Mouse (Mus musculus) telencephalon, adult 2 months (tissue): ENCODE results near the gene Scly.

Experiments
- DNase-seq: peaks from one replicate; pipeline ENCODE4 v3.0.0-alpha.2; 2011; ENCODE audit warnings: low read depth, low spot score

The Scly gene

DNA sequence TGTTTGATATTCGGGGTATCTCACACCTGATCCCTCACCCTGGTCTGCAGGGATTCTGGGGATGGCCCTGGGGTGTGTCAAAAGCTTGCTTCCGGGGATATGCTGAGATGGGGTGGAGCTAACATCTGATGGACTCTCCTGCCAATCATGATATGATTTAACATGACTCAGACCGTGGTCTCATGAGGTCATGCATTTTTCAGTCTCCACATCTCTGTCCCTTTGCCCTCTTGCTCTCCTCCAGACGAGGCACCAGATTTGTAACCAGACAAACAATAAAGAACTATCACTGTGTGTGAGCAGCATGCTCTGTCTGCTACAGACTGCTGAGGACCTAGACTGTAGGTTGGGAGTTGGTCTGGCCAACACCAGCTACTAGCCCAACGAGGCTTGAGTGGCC, 64.0 kb downstream of the Scly start:
- no peak for DNase-seq

DNA sequence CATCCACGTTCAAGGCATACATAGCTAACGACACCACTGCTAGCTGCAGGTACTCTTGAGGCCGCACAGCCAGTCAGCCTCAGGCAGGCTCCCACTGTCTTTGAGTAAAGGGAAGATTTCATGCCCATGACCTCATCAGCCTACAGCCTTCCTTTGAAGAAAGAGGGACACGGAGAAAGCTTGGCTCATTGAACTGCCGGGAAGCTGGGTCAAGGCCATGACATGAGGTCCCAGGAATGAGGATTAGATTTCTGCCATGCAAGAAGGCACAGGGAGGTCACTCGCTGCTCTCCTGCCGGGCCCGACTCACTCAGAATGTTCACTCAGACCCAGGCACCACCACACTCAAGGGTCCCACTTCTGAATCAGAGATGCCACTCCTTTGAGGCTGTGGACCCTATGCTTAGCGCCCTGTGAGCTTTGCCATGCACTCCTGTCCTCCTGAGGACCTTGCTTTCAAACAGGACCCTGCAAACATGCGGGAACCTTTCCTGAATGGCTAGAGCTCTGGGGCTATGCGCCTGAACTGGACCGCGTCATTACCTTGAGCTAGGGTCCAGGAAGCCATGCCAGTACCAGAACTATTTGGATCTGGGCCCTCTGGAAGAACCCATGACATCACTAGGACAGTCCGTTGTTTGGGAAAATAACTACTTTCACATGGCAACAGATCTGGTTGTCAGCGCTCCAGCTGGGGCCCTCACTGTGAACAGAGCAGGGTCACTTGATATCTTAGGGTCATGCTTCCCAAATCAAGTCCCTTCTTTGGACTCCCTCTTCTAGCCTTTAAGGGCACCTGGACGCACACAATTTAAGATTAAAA, 66.9 kb downstream of the Scly start:
- no peak for DNase-seq

DNA sequence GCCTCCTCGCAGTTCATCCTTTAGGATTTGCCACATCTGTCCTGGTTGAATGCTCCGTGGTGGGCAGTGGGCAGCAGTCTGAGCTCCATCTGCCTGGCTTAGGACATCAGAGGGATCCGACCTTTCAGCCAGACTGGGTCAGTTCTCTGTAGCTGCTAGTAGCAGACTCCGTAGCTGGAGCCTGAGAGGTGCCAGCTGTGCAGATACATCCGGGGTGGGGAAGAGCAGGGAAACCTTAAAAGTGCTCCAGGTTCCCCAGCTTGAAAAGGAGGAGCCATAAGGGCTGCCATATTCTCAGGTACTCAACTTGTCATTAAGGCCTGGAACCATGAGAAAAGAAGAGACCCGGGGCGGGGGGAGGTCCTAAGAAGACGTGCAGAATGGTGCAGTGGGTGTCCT, 67.7 kb downstream of the Scly start:
- no peak for DNase-seq

DNA sequence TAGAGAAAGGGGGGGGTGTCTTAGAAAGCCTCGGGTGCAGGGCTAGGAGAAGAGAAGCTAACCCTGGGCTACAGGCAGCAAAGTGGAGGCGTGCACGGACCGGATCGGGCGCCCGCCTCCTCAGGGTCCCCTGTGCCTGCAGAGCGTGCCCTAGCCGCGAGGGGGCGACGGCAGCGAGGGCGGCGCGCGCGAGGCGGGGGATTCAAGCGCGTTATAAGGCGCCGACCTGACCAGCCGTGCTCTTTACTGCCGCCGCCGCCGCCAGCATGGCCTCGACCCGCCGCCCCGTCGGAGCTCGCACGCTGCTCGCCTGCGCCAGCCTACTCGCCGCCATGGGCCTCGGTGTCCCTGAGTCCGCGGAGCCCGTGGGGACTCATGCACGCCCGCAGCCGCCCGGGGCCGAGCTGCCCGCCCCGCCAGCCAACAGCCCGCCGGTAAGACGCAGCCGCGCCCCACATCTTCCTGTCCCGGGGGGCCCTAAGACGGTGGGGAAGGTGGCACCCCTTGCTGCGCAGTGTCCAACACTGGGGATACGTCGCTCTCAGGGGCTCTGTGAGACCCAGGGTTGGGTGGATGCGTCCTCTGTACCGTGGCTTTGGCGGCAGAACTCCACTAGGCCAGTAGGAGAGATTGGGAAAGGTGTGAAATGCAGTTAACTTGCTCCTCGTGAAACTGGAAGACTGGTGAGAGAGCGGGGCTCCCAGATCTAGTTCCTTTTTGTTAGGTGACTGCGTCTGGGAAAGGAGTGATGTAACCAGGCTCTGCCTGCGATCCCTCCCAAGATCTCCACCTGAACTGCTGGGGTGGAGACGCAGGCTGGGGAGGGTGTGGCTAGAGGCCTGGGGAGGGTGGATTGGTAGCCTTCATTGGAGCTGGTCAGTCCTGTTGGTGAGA, 68.3 kb downstream of the Scly start, which contains the start of gene Erfe:
TSS of gene Erfe (plus strand) at position 216 of the 894 bp plus-strand sequence.
- no peak for DNase-seq

DNA sequence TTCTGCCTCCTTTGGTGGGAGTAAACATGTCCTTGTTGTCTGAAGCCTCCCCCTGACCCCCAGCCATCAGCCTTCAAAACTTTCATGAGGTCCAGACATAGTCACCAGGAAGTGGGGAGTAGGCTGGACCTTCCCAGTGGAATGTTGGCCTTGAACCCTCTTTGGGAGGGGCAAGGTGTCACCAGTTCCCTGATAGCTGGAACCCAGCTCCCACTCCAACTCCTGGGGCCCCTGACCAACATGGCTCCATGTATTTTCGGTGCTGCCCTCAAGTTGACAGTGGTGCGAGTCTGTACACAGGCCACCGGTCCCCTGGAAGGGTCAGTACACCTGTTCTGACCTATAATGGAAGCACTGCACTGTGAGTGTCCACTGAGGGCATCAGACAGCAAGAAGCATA, 69.2 kb downstream of the Scly start:
- DNase-seq: no peak

DNA sequence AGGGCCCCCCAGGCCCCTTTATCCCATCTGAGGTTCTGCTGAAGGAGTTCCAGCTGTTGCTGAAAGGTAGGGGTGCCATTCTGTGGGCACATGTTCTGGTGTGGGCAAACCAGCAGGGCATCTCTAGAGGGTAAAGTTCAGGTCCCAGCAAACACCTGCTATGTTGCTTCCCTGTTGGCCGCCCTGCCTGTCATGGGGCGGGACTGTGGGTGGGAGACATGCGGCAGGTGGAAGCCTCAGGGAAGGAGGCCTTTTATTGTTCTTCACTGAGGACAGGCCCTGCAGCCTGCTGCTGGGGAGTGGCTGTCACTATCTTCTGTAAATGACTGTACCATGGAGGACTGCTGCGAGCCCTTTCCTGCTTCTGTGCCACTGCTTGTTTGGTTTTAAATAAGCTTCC, 71.3 kb downstream of the Scly start:
- DNase-seq: no peak

DNA sequence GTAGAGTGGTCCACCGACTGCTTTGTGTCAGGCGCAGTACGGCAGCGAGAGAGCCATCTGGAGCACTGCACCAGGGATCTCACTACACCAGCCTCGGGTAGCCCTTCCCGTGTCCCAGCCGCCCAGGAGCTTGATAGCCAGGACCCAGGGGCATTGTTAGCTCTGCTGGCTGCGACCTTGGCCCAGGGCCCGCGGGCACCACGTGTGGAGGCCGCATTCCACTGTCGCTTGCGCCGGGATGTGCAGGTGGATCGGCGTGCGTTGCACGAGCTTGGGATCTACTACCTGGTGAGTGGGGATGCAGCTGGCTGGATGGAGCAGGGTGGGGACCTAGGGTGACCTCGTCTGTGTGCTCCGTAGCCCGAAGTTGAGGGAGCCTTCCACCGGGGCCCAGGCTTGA, 71.9 kb downstream of the Scly start:
- no peak for DNase-seq
